Comparison of ENCODE assay signal across 10 mouse cellular contexts in the genomic region with DNA sequence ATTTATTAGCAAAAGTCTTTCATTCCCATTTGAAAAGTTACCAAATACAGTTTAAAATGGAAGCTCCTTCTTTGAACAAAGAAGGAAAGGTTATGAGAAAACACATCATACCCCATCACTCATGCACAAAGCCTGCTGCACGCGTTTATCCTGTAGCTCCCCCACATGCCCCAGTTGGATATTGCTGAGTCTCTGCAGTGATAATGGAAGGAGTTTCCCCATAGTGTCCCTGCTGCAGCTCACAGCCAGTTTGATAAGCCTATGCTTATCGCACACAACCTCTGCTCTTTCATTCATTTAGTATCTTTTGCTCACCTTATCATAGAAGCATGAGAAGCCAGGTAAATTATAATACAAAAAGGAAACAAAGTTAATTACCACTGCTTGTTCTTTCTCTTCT. TPM values are rescaled to one million over a fixed set of nuclear protein-coding genes. Genes with fewer than 3 reads are reported as not detected.
DNase-seq lines count a peak whose midpoint lies in the region; ATAC-seq and TF ChIP-seq lines count a peak whose summit lies in the region.
"Had no signal": no experiment of that assay in that cellular context is flagged by ENCODE, and none has a peak within 500 bp of the region (broad histone marks: within the 10 kb centered on the region; RNA-seq: fewer than 3 reads in every experiment).

No protein-coding gene starts in this region.

- no peaks in the 10 kb centered on the region for H3K27me3 ChIP-seq in kidney, embryonic 15.5 days
- no peaks in the 10 kb centered on the region for H3K27me3 ChIP-seq in E14TG2a.4 (ENCODE audit: insufficient read depth, low read length)
- H3K27me3 ChIP-seq: megakaryocyte, embryonic 14.5 days had no signal

- no peak overlapping the region for H3K9ac ChIP-seq in kidney, embryonic 15.5 days

- peak; percentile 22; the same call in 1 of the 2 replicates for TF ChIP-seq CTCF in E14TG2a.4 (conservative IDR thresholded peaks at IDR 0.05; ENCODE audit: low read length)

- H3K9me3 ChIP-seq in kidney, embryonic 15.5 days (replicated peaks), result no peaks in the 10 kb centered on the region
- no peaks in the 10 kb centered on the region for H3K9me3 ChIP-seq in E14TG2a.4 (ENCODE audit: low read length)
- H3K9me3 ChIP-seq: megakaryocyte, embryonic 14.5 days had no signal

- no peaks in the 10 kb centered on the region for H3K36me3 ChIP-seq in kidney, embryonic 15.5 days
- no peaks in the 10 kb centered on the region for H3K36me3 ChIP-seq in E14TG2a.4 (ENCODE audit: insufficient read depth, low read length)

- WGBS in kidney, embryonic 15.5 days, result 55% methylated on average over 3 of the region's 3 CpGs

- no peak overlapping the region for H3K4me3 ChIP-seq in kidney, embryonic 15.5 days (replicated peaks)
- no peak overlapping the region for H3K4me3 ChIP-seq in E14TG2a.4 (replicated peaks; ENCODE audit: low read length)
- H3K4me3 ChIP-seq: megakaryocyte, embryonic 14.5 days had no signal

- no peak overlapping the region for H3K27ac ChIP-seq in kidney, embryonic 15.5 days

- no peaks in the 10 kb centered on the region for H3K4me1 ChIP-seq in kidney, embryonic 15.5 days
- H3K4me1 ChIP-seq in E14TG2a.4 (replicated peaks; ENCODE audit: low read depth, low read length), result no peaks in the 10 kb centered on the region
- H3K4me1 ChIP-seq: megakaryocyte, embryonic 14.5 days had no signal

- ATAC-seq in kidney, embryonic 15.5 days (replicated peaks; ENCODE audit: low FRiP score), result no peak

- DNase-seq in kidney, postnatal 10 days, result peak; percentile 14
- DNase-seq in ZHBTc4 (ENCODE audit: low read depth, low spot score), result peak; percentile 2
- peak; percentile 9 for DNase-seq in mesoderm, embryonic 11.5 days (ENCODE audit: low read depth, low spot score)
- DNase-seq in thymus, postnatal 0 days (ENCODE audit: low spot score), result no peak
- DNase-seq in heart, adult 9 months (ENCODE audit: low spot score in 2 of 2), result no peak
- DNase-seq in ovary, postnatal 14 days (ENCODE audit: low spot score), result no peak

- no peak overlapping the region for H3K4me2 ChIP-seq in kidney, embryonic 15.5 days

RNA-seq across cellular contexts. Expression of a gene that starts 55.1 kb away (rescaled TPM):
- polyA plus RNA-seq in kidney, embryonic 15.5 days (2015; fragmentation: Nextera tagmentation; extraction: Ambion mirVana), result not detected in 2 replicates
- polyA plus RNA-seq in thymus, postnatal 0 days (2015; fragmentation: Nextera tagmentation; extraction: Ambion mirVana), result not detected in 2 replicates
- polyA plus RNA-seq: heart, embryonic 14.5 days had no signal

Comparison
In these comparisons a context has a peak if more than half of its experiments do, and no peak if none do; other contexts are left out.
1. DNase-seq: peak in kidney, postnatal 10 days (single experiment), ZHBTc4 (single experiment) and mesoderm, embryonic 11.5 days (single experiment); none in thymus, postnatal 0 days (single experiment), heart, adult 9 months (0 of 2) and ovary, postnatal 14 days (single experiment).